Mouse (Mus musculus): ENCODE results near the gene Ssu72. TPM values are rescaled to one million over a fixed set of nuclear protein-coding genes. Genes with fewer than 3 reads are reported as not detected.
A peak's percentile ranks its signal among the peaks of the same experiment; 100 is the strongest.

The Ssu72 gene
- total and polyA plus RNA-seq, 3 experiments = 104 to 178 (median 143) TPM

- no peak for DNase-seq
Measured at GRCm38 (mm10) chr4:155779498-155779897, 74.9 kb downstream of the Ssu72 start.

GRCm38 (mm10) chr4:155780895-155781294 is 76.3 kb downstream of the Ssu72 start:
- DNase-seq = peak; percentile 67

Other genes with a start within 250 kb of the Ssu72 start
- gene Tmem52, start 235.7 kb upstream of the Ssu72 start, total RNA-seq (2021) = 10 to 100 TPM in 1 of 2 experiments, 1 to 10 TPM in 1; 7.5 to 13.1 TPM
- gene Tmem52, start 235.7 kb upstream of the Ssu72 start, polyA plus RNA-seq (2012; rRNA removed) = 79.1 and 189 TPM in 2 replicates
- 100 to 1,000 TPM; 445 to 452 TPM for gene Gnb1, start 213.4 kb upstream of the Ssu72 start, total RNA-seq (2021)
- gene Gnb1, start 213.4 kb upstream of the Ssu72 start, polyA plus RNA-seq (2012; rRNA removed) = 353 and 354 TPM in 2 replicates
- gene Nadk, start 142.4 kb upstream of the Ssu72 start, total RNA-seq (2021) = 100 to 1,000 TPM; 184 to 322 TPM
- 297 and 390 TPM in 2 replicates for gene Nadk, start 142.4 kb upstream of the Ssu72 start, polyA plus RNA-seq (2012; rRNA removed)
- 10 to 100 TPM; 33.6 to 35.9 TPM for gene Slc35e2, start 103.4 kb upstream of the Ssu72 start, total RNA-seq (2021)
- gene Slc35e2, start 103.4 kb upstream of the Ssu72 start, polyA plus RNA-seq (2012; rRNA removed) = 17.5 and 29.6 TPM in 2 replicates
- 10 to 100 TPM; 41.6 to 46.7 TPM for gene Cdk11b, start 79.9 kb upstream of the Ssu72 start, total RNA-seq (2021)
- gene Cdk11b, start 79.9 kb upstream of the Ssu72 start, polyA plus RNA-seq (2012; rRNA removed) = 11.9 and 18.9 TPM in 2 replicates
- not detected for gene Gm10563, start 59.4 kb upstream of the Ssu72 start, total RNA-seq (2021)
- not detected in 2 replicates for gene Gm10563, start 59.4 kb upstream of the Ssu72 start, polyA plus RNA-seq (2012; rRNA removed)
- 1 to 10 TPM; 5.2 to 7.6 TPM for gene Mmp23, start 51.4 kb upstream of the Ssu72 start, total RNA-seq (2021)
- gene Mmp23, start 51.4 kb upstream of the Ssu72 start, polyA plus RNA-seq (2012; rRNA removed) = 23.2 and 23.9 TPM in 2 replicates
- gene Mib2, start 35.6 kb upstream of the Ssu72 start, total RNA-seq (2021) = 10 to 100 TPM; 40.8 to 50.9 TPM
- 110 and 117 TPM in 2 replicates for gene Mib2, start 35.6 kb upstream of the Ssu72 start, polyA plus RNA-seq (2012; rRNA removed)
- 10 to 100 TPM; 42.6 to 65.1 TPM for gene Fndc10, start 10.5 kb upstream of the Ssu72 start, total RNA-seq (2021)
- gene Fndc10, start 10.5 kb upstream of the Ssu72 start, polyA plus RNA-seq (2012; rRNA removed) = 247 and 266 TPM in 2 replicates
- gene Tmem240, start 30.0 kb downstream of the Ssu72 start, total RNA-seq (2021) = under 1 TPM; 0.55 to 0.73 TPM
- gene Tmem240, start 30.0 kb downstream of the Ssu72 start, polyA plus RNA-seq (2012; rRNA removed) = 2.0 and 3.1 TPM in 2 replicates
- 10 to 100 TPM; 71.4 to 90.7 TPM for gene Atad3a, start 56.3 kb downstream of the Ssu72 start, total RNA-seq (2021)
- 226 and 242 TPM in 2 replicates for gene Atad3a, start 56.3 kb downstream of the Ssu72 start, polyA plus RNA-seq (2012; rRNA removed)
- 1 to 10 TPM; 2.5 to 4.8 TPM for gene Vwa1, start 69.9 kb downstream of the Ssu72 start, total RNA-seq (2021)
- gene Vwa1, start 69.9 kb downstream of the Ssu72 start, polyA plus RNA-seq (2012; rRNA removed) = 9.4 and 12.0 TPM in 2 replicates
- under 1 TPM; 0.52 to 0.62 TPM for gene Tmem88b, start 81.1 kb downstream of the Ssu72 start, total RNA-seq (2021)
- gene Tmem88b, start 81.1 kb downstream of the Ssu72 start, polyA plus RNA-seq (2012; rRNA removed) = 0.81 and 0.97 TPM in 2 replicates
- gene Ankrd65, start 85.6 kb downstream of the Ssu72 start, total RNA-seq (2021) = not detected
- 0.11 and 0.16 TPM in 2 replicates for gene Ankrd65, start 85.6 kb downstream of the Ssu72 start, polyA plus RNA-seq (2012; rRNA removed)
- gene Mrpl20, start 98.1 kb downstream of the Ssu72 start, total RNA-seq (2021) = 100 to 1,000 TPM; 122 to 141 TPM
- 42.1 and 65.2 TPM in 2 replicates for gene Mrpl20, start 98.1 kb downstream of the Ssu72 start, polyA plus RNA-seq (2012; rRNA removed)
- gene Ccnl2, start 107.7 kb downstream of the Ssu72 start, total RNA-seq (2021) = 100 to 1,000 TPM in 1 of 2 experiments, 10 to 100 TPM in 1; 70.2 to 118 TPM
- 56.0 and 58.2 TPM in 2 replicates for gene Ccnl2, start 107.7 kb downstream of the Ssu72 start, polyA plus RNA-seq (2012; rRNA removed)
- gene Aurkaip1, start 126.5 kb downstream of the Ssu72 start, total RNA-seq (2021) = 100 to 1,000 TPM; 155 to 164 TPM
- gene Aurkaip1, start 126.5 kb downstream of the Ssu72 start, polyA plus RNA-seq (2012; rRNA removed) = 276 and 293 TPM in 2 replicates
- 10 to 100 TPM; 36.9 to 55.5 TPM for gene Mxra8, start 134.9 kb downstream of the Ssu72 start, total RNA-seq (2021)
- gene Mxra8, start 134.9 kb downstream of the Ssu72 start, polyA plus RNA-seq (2012; rRNA removed) = 164 and 185 TPM in 2 replicates
- gene Dvl1, start 142.6 kb downstream of the Ssu72 start, total RNA-seq (2021) = 10 to 100 TPM; 58.1 to 66.7 TPM
- gene Dvl1, start 142.6 kb downstream of the Ssu72 start, polyA plus RNA-seq (2012; rRNA removed) = 187 and 202 TPM in 2 replicates
- under 1 TPM; 0.32 to 0.35 TPM for gene Tas1r3, start 158.6 kb downstream of the Ssu72 start, total RNA-seq (2021)
- 0.56 and 0.62 TPM in 2 replicates for gene Tas1r3, start 158.6 kb downstream of the Ssu72 start, polyA plus RNA-seq (2012; rRNA removed)
- 10 to 100 TPM; 18.7 to 21.1 TPM for gene Cptp, start 164.6 kb downstream of the Ssu72 start, total RNA-seq (2021)
- gene Cptp, start 164.6 kb downstream of the Ssu72 start, polyA plus RNA-seq (2012; rRNA removed) = 29.4 and 37.1 TPM in 2 replicates
- gene Ints11, start 164.7 kb downstream of the Ssu72 start, total RNA-seq (2021) = 10 to 100 TPM; 27.5 to 32.0 TPM
- 24.5 and 30.8 TPM in 2 replicates for gene Ints11, start 164.7 kb downstream of the Ssu72 start, polyA plus RNA-seq (2012; rRNA removed)
- 10 to 100 TPM; 21.8 to 28.4 TPM for gene Pusl1, start 187.0 kb downstream of the Ssu72 start, total RNA-seq (2021)
- gene Pusl1, start 187.0 kb downstream of the Ssu72 start, polyA plus RNA-seq (2012; rRNA removed) = 118 and 119 TPM in 2 replicates
- gene Acap3, start 187.0 kb downstream of the Ssu72 start, total RNA-seq (2021) = 10 to 100 TPM; 14.4 to 20.9 TPM
- 29.0 and 29.3 TPM in 2 replicates for gene Acap3, start 187.0 kb downstream of the Ssu72 start, polyA plus RNA-seq (2012; rRNA removed)
- 10 to 100 TPM; 64.1 to 94.4 TPM for gene Ube2j2, start 239.0 kb downstream of the Ssu72 start, total RNA-seq (2021)
- 93.2 and 95.5 TPM in 2 replicates for gene Ube2j2, start 239.0 kb downstream of the Ssu72 start, polyA plus RNA-seq (2012; rRNA removed)